Mouse (Mus musculus): ENCODE results near the gene Tle2. TPM values are rescaled to one million over a fixed set of nuclear protein-coding genes. Genes with fewer than 3 reads are reported as not detected.

Gene Tle2
- polyA plus RNA-seq, 1 experiment from 2014 or later, result 6.9 TPM

- Histone ChIP-seq H3K9ac (ENCODE audit: low read depth, low read length) (no peak overlapping the region), H3K4me3 (ENCODE audit: low read depth, low read length) (no peak overlapping the region), H3K4me1 (replicated peaks; ENCODE audit: control insufficient read depth, insufficient read depth, low read length) (peaks cover 18% of the 10 kb centered on the region), H3K4me2 (no peak overlapping the region), H3K9me3 (ENCODE audit: control insufficient read depth, low read length) (no peaks in the 10 kb centered on the region), H3K36me3 (ENCODE audit: control insufficient read depth, insufficient read depth, low read length) (no peaks in the 10 kb centered on the region), H3K27ac (ENCODE audit: low read depth, low read length) (no peak overlapping the region), H3K27me3 (replicated peaks; ENCODE audit: control insufficient read depth, insufficient read depth, low read length) (peaks cover 44% of the 10 kb centered on the region)
- WGBS, result 69% methylated on average over 18 of the region's 18 CpGs
- ATAC-seq (replicated peaks; ENCODE audit: low FRiP score), result no peak
- no peak for DNase-seq (ENCODE audit: low spot score)
Observed at GRCm38 (mm10) chr10:81593935-81594334, 19.6 kb downstream of the Tle2 start.

- H3K36me3 ChIP-seq (ENCODE audit: control insufficient read depth, insufficient read depth, low read length), result no peaks in the 10 kb centered on the region
- H3K27me3 ChIP-seq (replicated peaks; ENCODE audit: control insufficient read depth, insufficient read depth, low read length), result peaks cover 45% of the 10 kb centered on the region
- WGBS, result 46% methylated on average over 5 of the region's 5 CpGs
- ATAC-seq (replicated peaks; ENCODE audit: low FRiP score), result no peak
- peaks cover 27% of the 10 kb centered on the region for H3K4me1 ChIP-seq (replicated peaks; ENCODE audit: control insufficient read depth, insufficient read depth, low read length)
- no peaks in the 10 kb centered on the region for H3K9me3 ChIP-seq (ENCODE audit: control insufficient read depth, low read length)
- DNase-seq (ENCODE audit: low spot score), result no peak
- no peak overlapping the region for H3K4me3 ChIP-seq (ENCODE audit: low read depth, low read length)
- H3K4me2 ChIP-seq, result no peak overlapping the region
- H3K27ac ChIP-seq (ENCODE audit: low read depth, low read length), result no peak overlapping the region
- no peak overlapping the region for H3K9ac ChIP-seq (ENCODE audit: low read depth, low read length)
Observed at GRCm38 (mm10) chr10:81595599-81595998, 21.2 kb downstream of the Tle2 start.

GRCm38 (mm10) chr10:81596611-81597010 is 22.2 kb downstream of the Tle2 start:
- WGBS, result 13% methylated on average over 10 of the region's 10 CpGs
- DNase-seq (ENCODE audit: low spot score) (peak; percentile 46), ATAC-seq (replicated peaks; ENCODE audit: low FRiP score) (no peak)
- Histone ChIP-seq H3K36me3 (ENCODE audit: control insufficient read depth, insufficient read depth, low read length) (no peaks in the 10 kb centered on the region), H3K27me3 (replicated peaks; ENCODE audit: control insufficient read depth, insufficient read depth, low read length) (peaks cover 45% of the 10 kb centered on the region), H3K9me3 (ENCODE audit: control insufficient read depth, low read length) (no peaks in the 10 kb centered on the region), H3K27ac (ENCODE audit: low read depth, low read length) (no peak overlapping the region), H3K4me2 (peak overlapping the region; percentile 51), H3K9ac (ENCODE audit: low read depth, low read length) (no peak overlapping the region), H3K4me3 (ENCODE audit: low read depth, low read length) (peak overlapping the region; percentile 24), H3K4me1 (replicated peaks; ENCODE audit: control insufficient read depth, insufficient read depth, low read length) (peaks cover 34% of the 10 kb centered on the region)

- peak overlapping the region; percentile 50; the same call in 1 of the 2 replicates for H3K27ac ChIP-seq (ENCODE audit: low read depth, low read length)
- H3K9me3 ChIP-seq (ENCODE audit: control insufficient read depth, low read length), result no peaks in the 10 kb centered on the region
- peak overlapping the region; percentile 24 for H3K4me3 ChIP-seq (ENCODE audit: low read depth, low read length)
- no peaks in the 10 kb centered on the region for H3K36me3 ChIP-seq (ENCODE audit: control insufficient read depth, insufficient read depth, low read length)
- H3K27me3 ChIP-seq (replicated peaks; ENCODE audit: control insufficient read depth, insufficient read depth, low read length), result peaks cover 42% of the 10 kb centered on the region
- peak; percentile 59 for DNase-seq (ENCODE audit: low spot score)
- 8% methylated on average over 11 of the region's 12 CpGs for WGBS
- ATAC-seq (replicated peaks; ENCODE audit: low FRiP score), result no peak
- H3K9ac ChIP-seq (ENCODE audit: low read depth, low read length), result peak overlapping the region; percentile 18; the same call in 1 of the 2 replicates
- peak overlapping the region; percentile 51 for H3K4me2 ChIP-seq
- H3K4me1 ChIP-seq (replicated peaks; ENCODE audit: control insufficient read depth, insufficient read depth, low read length), result peaks cover 36% of the 10 kb centered on the region
Observed at GRCm38 (mm10) chr10:81597137-81597950, 23.0 kb downstream of the Tle2 start.

- Histone ChIP-seq H3K4me3 (ENCODE audit: low read depth, low read length) (no peak overlapping the region), H3K27ac (ENCODE audit: low read depth, low read length) (0 out of 2 replicates have a peak overlapping the region, but pooled peaks have one; percentile 28), H3K9me3 (ENCODE audit: control insufficient read depth, low read length) (no peaks in the 10 kb centered on the region), H3K36me3 (ENCODE audit: control insufficient read depth, insufficient read depth, low read length) (no peaks in the 10 kb centered on the region), H3K4me2 (no peak overlapping the region), H3K4me1 (replicated peaks; ENCODE audit: control insufficient read depth, insufficient read depth, low read length) (peaks cover 40% of the 10 kb centered on the region), H3K27me3 (replicated peaks; ENCODE audit: control insufficient read depth, insufficient read depth, low read length) (peaks cover 35% of the 10 kb centered on the region), H3K9ac (ENCODE audit: low read depth, low read length) (no peak overlapping the region)
- ATAC-seq (replicated peaks; ENCODE audit: low FRiP score), result no peak
- DNase-seq (ENCODE audit: low spot score), result no peak
- 36% methylated on average over 3 of the region's 3 CpGs for WGBS
Observed at GRCm38 (mm10) chr10:81598342-81598741, 24.0 kb downstream of the Tle2 start.

- no peak overlapping the region for H3K4me2 ChIP-seq
- H3K27me3 ChIP-seq (replicated peaks; ENCODE audit: control insufficient read depth, insufficient read depth, low read length), result peaks cover 31% of the 10 kb centered on the region
- no peak for ATAC-seq (replicated peaks; ENCODE audit: low FRiP score)
- no peak for DNase-seq (ENCODE audit: low spot score)
- peaks cover 40% of the 10 kb centered on the region for H3K4me1 ChIP-seq (replicated peaks; ENCODE audit: control insufficient read depth, insufficient read depth, low read length)
- H3K36me3 ChIP-seq (ENCODE audit: control insufficient read depth, insufficient read depth, low read length), result no peaks in the 10 kb centered on the region
- no peak overlapping the region for H3K9ac ChIP-seq (ENCODE audit: low read depth, low read length)
- H3K9me3 ChIP-seq (ENCODE audit: control insufficient read depth, low read length), result no peaks in the 10 kb centered on the region
- 52% methylated on average over 6 of the region's 6 CpGs for WGBS
- H3K4me3 ChIP-seq (ENCODE audit: low read depth, low read length), result no peak overlapping the region
- 0 out of 2 replicates have a peak overlapping the region, but pooled peaks have one; percentile 28 for H3K27ac ChIP-seq (ENCODE audit: low read depth, low read length)
Observed at GRCm38 (mm10) chr10:81598871-81599270, 24.5 kb downstream of the Tle2 start.

- Histone ChIP-seq H3K36me3 (ENCODE audit: control insufficient read depth, insufficient read depth, low read length) (no peaks in the 10 kb centered on the region), H3K4me3 (ENCODE audit: low read depth, low read length) (no peak overlapping the region), H3K4me2 (no peak overlapping the region), H3K27ac (ENCODE audit: low read depth, low read length) (no peak overlapping the region), H3K27me3 (replicated peaks; ENCODE audit: control insufficient read depth, insufficient read depth, low read length) (peaks cover 24% of the 10 kb centered on the region), H3K9me3 (ENCODE audit: control insufficient read depth, low read length) (no peaks in the 10 kb centered on the region), H3K4me1 (replicated peaks; ENCODE audit: control insufficient read depth, insufficient read depth, low read length) (peaks cover 41% of the 10 kb centered on the region), H3K9ac (ENCODE audit: low read depth, low read length) (no peak overlapping the region)
- ATAC-seq (replicated peaks; ENCODE audit: low FRiP score) (no peak), DNase-seq (ENCODE audit: low spot score) (no peak)
- WGBS, result 66% methylated on average over 5 of the region's 5 CpGs
Observed at GRCm38 (mm10) chr10:81599630-81600029, 25.3 kb downstream of the Tle2 start.

- Histone ChIP-seq H3K4me2 (peak overlapping the region; percentile 73; the same call in 1 of the 2 replicates), H3K4me1 (replicated peaks; ENCODE audit: control insufficient read depth, insufficient read depth, low read length) (peaks cover 45% of the 10 kb centered on the region), H3K27me3 (replicated peaks; ENCODE audit: control insufficient read depth, insufficient read depth, low read length) (peaks cover 21% of the 10 kb centered on the region), H3K9ac (ENCODE audit: low read depth, low read length) (no peak overlapping the region), H3K36me3 (ENCODE audit: control insufficient read depth, insufficient read depth, low read length) (no peaks in the 10 kb centered on the region), H3K9me3 (ENCODE audit: control insufficient read depth, low read length) (no peaks in the 10 kb centered on the region), H3K4me3 (ENCODE audit: low read depth, low read length) (no peak overlapping the region), H3K27ac (ENCODE audit: low read depth, low read length) (0 out of 2 replicates have a peak overlapping the region, but pooled peaks have one; percentile 56)
- ATAC-seq (replicated peaks; ENCODE audit: low FRiP score) (no peak), DNase-seq (ENCODE audit: low spot score) (no peak)
- WGBS, result 42% methylated on average over 10 of the region's 10 CpGs
Observed at GRCm38 (mm10) chr10:81600096-81600495, 25.7 kb downstream of the Tle2 start.
